Mouse (Mus musculus) adrenal gland (tissue): Measurements from ENCODE around the gene Dusp23.

Experiments used
- intact Hi-C: fragments of 180-260 bp; cut with DNase I; formaldehyde crosslinking; loops from one replicate; pipeline ENCODE4 v1.15.1; 2025
- long read RNA-seq, 2 experiments: library from polyadenylated mRNA; unstranded; transcript quantifications; one replicate each; pipeline ENCODE4 v2.0.0; 2020; ENCODE audit warnings: borderline replicate concordance in 1 of 2; ENCODE audit not compliant: insufficient replicate concordance in 1 of 2

Dusp23 gene
- long read RNA-seq, experiment 1, transcript Dusp23-201 (2 exons, 1,410 nt): major isoform, 13 of 13 reads
- long read RNA-seq, experiment 1, partial matches to known transcripts: 0 of 13 reads
- long read RNA-seq, experiment 1, other reads (novel, unspliced or antisense): 0 of 13 reads
- long read RNA-seq, experiment 2, transcript Dusp23-201 (2 exons, 1,410 nt): major isoform, 14 of 14 reads
- long read RNA-seq, experiment 2, partial matches to known transcripts: 0 of 14 reads
- long read RNA-seq, experiment 2, other reads (novel, unspliced or antisense): 0 of 14 reads

GRCm38 (mm10) chr1:172632451-172633326, at the start of gene Dusp23:
TSS of gene Dusp23 (minus strand) at chr1:172632962.
- intact Hi-C loops: loop anchor here (2.0 to 5.0 kb wide), 2 partner anchors 104 to 225 kb away; no protein-coding TSS in a partner anchor

GRCm38 (mm10) chr1:172680742-172681141, 48.0 kb upstream of the Dusp23 start:
- intact Hi-C loops: no loop called here

GRCm38 (mm10) chr1:172670716-172671115, 38.0 kb upstream of the Dusp23 start:
- intact Hi-C loops: no loop called here

GRCm38 (mm10) chr1:172667597-172667996, 34.8 kb upstream of the Dusp23 start:
- intact Hi-C loops: no loop called here

- intact Hi-C loops: no loop called here
Measured at GRCm38 (mm10) chr1:172665457-172665856, 32.7 kb upstream of the Dusp23 start.

GRCm38 (mm10) chr1:172659688-172660087, 26.9 kb upstream of the Dusp23 start:
- intact Hi-C loops: no loop called here

GRCm38 (mm10) chr1:172657266-172657665, 24.5 kb upstream of the Dusp23 start:
- intact Hi-C loops: no loop called here

GRCm38 (mm10) chr1:172653900-172654299, 21.1 kb upstream of the Dusp23 start:
- intact Hi-C loops: no loop called here

GRCm38 (mm10) chr1:172652040-172652662, 19.4 kb upstream of the Dusp23 start:
- intact Hi-C loops: no loop called here

GRCm38 (mm10) chr1:172651288-172651987, 18.7 kb upstream of the Dusp23 start:
- intact Hi-C loops: no loop called here

GRCm38 (mm10) chr1:172650519-172651287, 17.9 kb upstream of the Dusp23 start:
- intact Hi-C loops: no loop called here

- intact Hi-C loops: no loop called here
Measured at GRCm38 (mm10) chr1:172649396-172649795, 16.6 kb upstream of the Dusp23 start.

GRCm38 (mm10) chr1:172647236-172647635, 14.5 kb upstream of the Dusp23 start:
- intact Hi-C loops: no loop called here

GRCm38 (mm10) chr1:172638781-172639180, 6.0 kb upstream of the Dusp23 start:
- intact Hi-C loops: no loop called here

GRCm38 (mm10) chr1:172637801-172638200, 5.0 kb upstream of the Dusp23 start:
- intact Hi-C loops: no loop called here

GRCm38 (mm10) chr1:172636266-172636665, 3.5 kb upstream of the Dusp23 start:
- intact Hi-C loops: no loop called here

- intact Hi-C loops: no loop called here
Measured at GRCm38 (mm10) chr1:172635258-172635657, 2.5 kb upstream of the Dusp23 start.

- intact Hi-C loops: loop anchor here (5.0 kb wide), 1 partner anchor 227 kb away; no protein-coding TSS in a partner anchor
Measured at GRCm38 (mm10) chr1:172634136-172634535, 1.4 kb upstream of the Dusp23 start.

- intact Hi-C loops: loop anchor here (2.0 to 5.0 kb wide), 2 partner anchors 103 to 224 kb away; no protein-coding TSS in a partner anchor
Measured at GRCm38 (mm10) chr1:172631721-172632120, 1.0 kb downstream of the Dusp23 start.

GRCm38 (mm10) chr1:172629831-172630230, 2.9 kb downstream of the Dusp23 start:
- intact Hi-C loops: loop anchor here (5.0 kb wide), 1 partner anchor 223 kb away; no protein-coding TSS in a partner anchor
